Mouse (Mus musculus) kidney, postnatal 0 days (tissue): ENCODE measurements around the gene Abca6. TPM values are rescaled to one million over a fixed set of nuclear protein-coding genes. Genes with fewer than 3 reads are reported as not detected.
A peak's percentile ranks its signal among the peaks of the same experiment; 100 is the strongest.

Experiments used
- ATAC-seq: fragments of 200-750 bp; cut with Nextera tagmentation; replicated peaks from 2 replicates; pipeline ENCODE4 v1.8.0; 2017; ENCODE audit warnings: low read depth, moderate number of reproducible peaks, moderate TSS enrichment, moderate library complexity; ENCODE audit not compliant: low FRiP score
- DNase-seq: peaks from one replicate; pipeline ENCODE4 v3.0.0-alpha.2; 2016; ENCODE audit warnings: low spot score
- H3K27ac ChIP-seq: fragments of 300-500 bp; sonication (generic); 2 replicates; pipeline ENCODE4 v1.5.1; 2014; ENCODE audit warnings: mild to moderate bottlenecking
- H3K27me3 ChIP-seq: fragments of 300-500 bp; sonication (generic); 2 replicates; pipeline ENCODE4 v1.6.1; 2014; ENCODE audit warnings: low read length, mixed read lengths; ENCODE audit not compliant: insufficient read depth
- H3K36me3 ChIP-seq: fragments of 300-500 bp; sonication (generic); 2 replicates; pipeline ENCODE4 v1.6.1; 2014; ENCODE audit warnings: low read length, mixed read lengths; ENCODE audit not compliant: insufficient read depth
- H3K4me1 ChIP-seq: fragments of 300-500 bp; sonication (generic); replicated peaks from 2 replicates; pipeline ENCODE4 v1.6.1; 2014; ENCODE audit warnings: antibody characterized with exemption, low read length, mixed read lengths; ENCODE audit not compliant: insufficient read depth
- H3K4me2 ChIP-seq: fragments of 300-500 bp; sonication (generic); 2 replicates; pipeline ENCODE4 v1.6.1; 2014; ENCODE audit warnings: mild to moderate bottlenecking, low read length, moderate library complexity, mixed read lengths
- H3K4me3 ChIP-seq: fragments of 300-500 bp; sonication (generic); replicated peaks from 2 replicates; pipeline ENCODE4 v1.5.1; 2014; ENCODE audit warnings: low read depth, low read length
- H3K9ac ChIP-seq: fragments of 300-500 bp; sonication (generic); 2 replicates; pipeline ENCODE4 v1.6.1; 2014; ENCODE audit warnings: low read depth, low read length
- H3K9me3 ChIP-seq: fragments of 300-500 bp; sonication (generic); replicated peaks from 2 replicates; pipeline ENCODE4 v1.6.1; 2016; ENCODE audit warnings: low read length, inconsistent platforms, mixed read lengths
- CTCF ChIP-seq: IDR thresholded peaks from 2 replicates; pipeline ENCODE4 v1.5.1; 2016; ENCODE audit warnings: antibody characterized with exemption, low read depth, mild to moderate bottlenecking, moderate library complexity
- WGBS: fragments of 180-500 bp; shearing (Covaris S2); extraction: QIAGEN DNeasy Blood & Tissue Kit; methylation state at CpG from one replicate; pipeline ENCODE4 v1.1.7; 2014; 5-methylcytosine and 5-hydroxymethylcytosine counted together
- polyA plus RNA-seq: library from polyadenylated mRNA; unstranded; fragments of >200 nt; fragmentation: Nextera tagmentation; extraction: Ambion mirVana; gene quantifications from 2 replicates; pipeline ENCODE4 v1.2.1, GENCODE M21; 2015

Gene Abca6
- polyA plus RNA-seq, 1 experiment from 2014 or later: 0.54 TPM

DNA sequence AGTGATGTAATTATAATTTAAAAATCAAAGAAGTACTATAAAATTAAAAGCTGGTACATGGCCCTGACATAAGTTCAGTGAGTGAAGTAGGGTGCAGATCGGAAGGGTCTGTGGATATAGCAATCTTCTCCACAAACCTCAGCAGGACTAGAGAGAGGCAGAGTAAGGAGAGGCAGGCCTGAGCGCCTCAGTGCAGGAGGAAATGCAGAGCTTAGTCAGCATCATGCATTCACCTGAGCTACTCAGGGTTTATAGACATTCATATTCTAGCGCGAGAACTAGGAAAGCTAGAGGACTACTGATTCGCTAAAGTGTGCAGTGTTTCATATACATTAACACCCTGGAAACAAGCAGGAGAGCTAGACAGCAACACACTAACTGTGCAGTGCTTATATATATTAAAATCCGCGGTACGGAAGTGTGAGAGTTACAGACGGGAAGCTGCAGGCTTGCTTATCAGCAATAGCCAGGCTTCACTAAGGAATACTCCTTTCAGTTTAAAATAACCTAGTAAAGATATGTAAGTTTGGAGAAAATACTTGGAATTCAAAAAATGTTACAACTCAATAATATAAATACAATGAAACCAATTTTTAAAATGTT is 32.7 kb upstream of the Abca6 start:
- H3K27ac ChIP-seq: no peak overlapping the region
- no peak for TF ChIP-seq CTCF
- H3K27me3 ChIP-seq: no peaks in the 10 kb centered on the region
- H3K4me2 ChIP-seq: no peak overlapping the region
- 86% methylated on average over 9 of the region's 9 CpGs for WGBS
- ATAC-seq (no peak), DNase-seq (no peak)
- H3K4me3 ChIP-seq: no peak overlapping the region
- no peaks in the 10 kb centered on the region for H3K36me3 ChIP-seq
- no peaks in the 10 kb centered on the region for H3K9me3 ChIP-seq
- no peak overlapping the region for H3K9ac ChIP-seq
- H3K4me1 ChIP-seq: no peaks in the 10 kb centered on the region

DNA sequence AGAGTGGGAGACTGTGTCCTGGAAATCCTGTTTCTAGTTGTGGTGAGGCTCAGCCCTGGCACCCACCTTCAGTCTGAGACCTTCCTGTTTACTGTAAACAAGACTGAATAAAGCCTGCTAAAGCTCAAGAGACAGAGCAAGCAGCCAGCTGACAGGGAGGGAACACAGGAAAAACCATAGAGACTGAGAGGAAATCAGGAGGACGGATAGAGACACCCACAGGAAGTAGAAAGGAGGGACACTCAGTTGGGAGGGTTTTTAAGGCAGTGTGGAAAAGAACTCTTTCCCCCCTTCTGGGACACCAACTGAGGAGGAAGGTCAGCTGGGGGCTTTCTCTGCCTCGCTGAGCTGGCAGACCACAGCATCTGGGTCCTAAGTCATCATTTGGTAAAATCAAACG is 23.2 kb upstream of the Abca6 start:
- Histone ChIP-seq H3K36me3 (no peaks in the 10 kb centered on the region), H3K9me3 (no peaks in the 10 kb centered on the region), H3K4me3 (no peak overlapping the region), H3K4me2 (peak overlapping the region; percentile 18; the same call in 1 of the 2 replicates), H3K27ac (no peak overlapping the region), H3K9ac (no peak overlapping the region), H3K27me3 (no peaks in the 10 kb centered on the region), H3K4me1 (no peaks in the 10 kb centered on the region)
- no peak for TF ChIP-seq CTCF
- ATAC-seq (no peak), DNase-seq (peak; percentile 72)
- 55% methylated on average over 3 of the region's 3 CpGs for WGBS

DNA sequence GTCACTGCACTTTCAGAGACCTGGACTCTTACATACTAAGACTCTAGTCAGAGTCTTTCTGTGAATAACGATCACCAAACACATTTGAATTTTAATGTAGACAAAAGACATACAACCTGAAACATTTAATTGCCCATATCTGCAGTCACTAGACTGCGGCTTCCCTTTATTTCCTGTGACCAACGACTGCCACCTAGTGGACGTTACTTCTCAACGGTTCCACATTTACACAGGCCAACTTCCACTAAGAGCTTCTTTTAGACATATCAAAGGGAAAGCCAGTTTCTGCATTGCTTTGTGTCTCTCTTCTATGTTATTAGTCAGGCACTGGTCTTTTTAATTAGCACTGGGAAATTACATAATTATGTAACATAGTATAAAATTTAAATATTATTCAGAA is 20.2 kb upstream of the Abca6 start:
- DNase-seq: peak; percentile 94

DNA sequence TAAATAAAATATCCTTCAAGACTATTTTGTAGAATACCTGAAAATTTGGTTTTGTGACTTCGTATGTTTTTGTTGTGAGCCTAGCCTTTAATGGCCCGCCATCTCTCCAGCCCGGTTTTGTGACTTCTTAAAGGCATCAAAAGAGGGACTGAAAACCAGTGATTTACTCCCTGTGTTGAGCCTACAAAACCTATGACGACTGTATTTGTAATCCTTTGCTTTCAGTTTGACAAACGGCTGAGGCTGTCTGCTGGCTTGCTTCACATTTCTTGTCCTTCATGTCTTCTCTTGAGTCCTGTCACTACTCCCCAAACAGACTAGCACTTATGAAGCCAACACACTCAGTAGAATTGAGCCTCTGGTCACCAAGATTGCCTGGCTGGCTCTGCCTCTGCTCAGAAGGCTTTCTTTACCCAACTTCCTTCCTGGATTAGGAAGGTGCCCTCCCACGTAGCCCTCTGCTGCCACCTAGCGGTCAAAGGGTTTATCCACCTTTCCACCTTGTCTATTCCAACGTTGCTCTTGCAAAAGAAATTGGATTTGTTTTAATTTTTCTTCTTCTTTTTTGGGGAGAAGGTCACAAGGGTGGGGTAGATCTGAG is 16.8 kb upstream of the Abca6 start:
- DNase-seq: peak; percentile 93
- H3K4me2 ChIP-seq: no peak overlapping the region
- no peaks in the 10 kb centered on the region for H3K36me3 ChIP-seq
- TF ChIP-seq CTCF: peak; percentile 99
- H3K9ac ChIP-seq: no peak overlapping the region
- ATAC-seq: peak; percentile 54; the same call in 1 of the 2 replicates
- no peak overlapping the region for H3K4me3 ChIP-seq
- no peak overlapping the region for H3K27ac ChIP-seq
- no peaks in the 10 kb centered on the region for H3K9me3 ChIP-seq
- H3K4me1 ChIP-seq: no peaks in the 10 kb centered on the region
- no peaks in the 10 kb centered on the region for H3K27me3 ChIP-seq
- WGBS: 35% methylated on average over 8 of the region's 8 CpGs

More for the DNA sequence above, 20.2 kb upstream of the Abca6 start:
- Histone ChIP-seq H3K9me3 (no peaks in the 10 kb centered on the region), H3K4me1 (no peaks in the 10 kb centered on the region), H3K36me3 (no peaks in the 10 kb centered on the region), H3K9ac (no peak overlapping the region), H3K27ac (no peak overlapping the region), H3K4me2 (no peak overlapping the region), H3K4me3 (no peak overlapping the region), H3K27me3 (no peaks in the 10 kb centered on the region)
- ATAC-seq: no peak; the same call in 1 of the 2 replicates
- WGBS: 5% methylated on average over 5 of the region's 5 CpGs
- peak; percentile 92 for TF ChIP-seq CTCF

DNA sequence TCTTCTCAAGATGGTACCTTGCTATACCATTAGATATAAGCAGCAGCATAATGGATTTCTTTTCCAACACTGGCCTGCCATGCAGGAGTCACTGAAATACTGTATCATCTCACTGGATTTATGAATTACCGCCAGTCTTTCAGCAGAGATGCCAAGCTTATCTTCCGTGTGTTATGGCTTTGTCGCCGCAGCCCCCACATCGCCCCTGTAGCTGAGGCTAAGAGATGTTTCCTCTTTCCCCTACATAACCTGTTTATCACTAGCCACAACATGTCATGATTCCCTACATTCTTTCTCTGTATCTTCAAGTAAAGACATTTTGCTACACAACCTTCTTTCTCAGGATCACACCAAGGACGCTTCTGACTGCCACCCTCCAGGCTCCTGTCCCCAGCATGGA is 15.7 kb upstream of the Abca6 start:
- Histone ChIP-seq H3K27ac (no peak overlapping the region), H3K36me3 (no peaks in the 10 kb centered on the region), H3K27me3 (no peaks in the 10 kb centered on the region), H3K4me1 (no peaks in the 10 kb centered on the region), H3K4me3 (no peak overlapping the region), H3K4me2 (no peak overlapping the region), H3K9ac (no peak overlapping the region), H3K9me3 (no peaks in the 10 kb centered on the region)
- TF ChIP-seq CTCF: no peak
- no peak for ATAC-seq
- DNase-seq: no peak
- WGBS: 88% methylated on average over 6 of the region's 6 CpGs

DNA sequence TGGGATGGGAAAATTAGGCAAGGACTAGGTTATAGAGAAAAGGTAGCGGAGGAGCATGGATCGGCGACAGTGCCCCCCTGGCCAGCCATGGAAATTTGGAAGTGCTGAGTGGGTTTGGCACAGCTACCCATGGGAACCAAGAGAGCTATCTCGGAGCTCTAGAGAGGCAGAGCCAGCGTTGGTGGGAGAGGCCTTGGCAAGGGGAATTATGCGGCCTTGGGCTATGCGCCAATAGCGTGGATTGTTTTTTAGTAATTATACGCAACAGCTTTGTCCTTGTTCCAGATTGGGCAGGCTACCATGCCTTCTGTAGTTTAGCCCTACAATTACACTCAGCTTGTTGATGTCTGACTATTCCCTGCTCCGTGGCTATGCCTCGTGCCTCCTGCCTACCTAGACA is 15.2 kb upstream of the Abca6 start:
- Histone ChIP-seq H3K4me3 (no peak overlapping the region), H3K9me3 (no peaks in the 10 kb centered on the region), H3K4me2 (no peak overlapping the region), H3K36me3 (no peaks in the 10 kb centered on the region), H3K27me3 (no peaks in the 10 kb centered on the region), H3K9ac (no peak overlapping the region), H3K27ac (no peak overlapping the region), H3K4me1 (no peaks in the 10 kb centered on the region)
- ATAC-seq: no peak
- 89% methylated on average over 11 of the region's 11 CpGs for WGBS
- DNase-seq: no peak
- no peak for TF ChIP-seq CTCF
